Mouse (Mus musculus): ENCODE measurements around the gene Tango2. TPM values are rescaled to one million over a fixed set of nuclear protein-coding genes. Genes with fewer than 3 reads are reported as not detected.

The Tango2 gene
- polyA plus RNA-seq, 1 experiment = 33.0 TPM

- H3K27ac ChIP-seq (ENCODE audit: insufficient read depth, low read depth, low read length) = no peak overlapping the region
- TF ChIP-seq POLR2A (IDR thresholded peaks at IDR 0.05; ENCODE audit: borderline replicate concordance, low read depth, low read length) (no peak), CTCF (IDR thresholded peaks at IDR 0.05; ENCODE audit: low read depth, low read length) (peak; percentile 54; the same call in 1 of the 2 replicates)
- no peak overlapping the region for H3K4me3 ChIP-seq (ENCODE audit: insufficient read depth, low read length)
- H3K4me1 ChIP-seq (ENCODE audit: control insufficient read depth, insufficient read depth, low read length) = peaks cover 15% of the 10 kb centered on the region
Observed at GRCm38 (mm10) chr16:18345243-18345642, 2.7 kb downstream of the Tango2 start.

- Histone ChIP-seq H3K4me3 (ENCODE audit: insufficient read depth, low read length) (peak overlapping the region; percentile 77), H3K27ac (ENCODE audit: insufficient read depth, low read depth, low read length) (0 out of 2 replicates have a peak overlapping the region, but pooled peaks have one; percentile 15), H3K4me1 (ENCODE audit: control insufficient read depth, insufficient read depth, low read length) (peaks cover 15% of the 10 kb centered on the region)
- TF ChIP-seq CTCF (IDR thresholded peaks at IDR 0.05; ENCODE audit: low read depth, low read length) = no peak
- TF ChIP-seq POLR2A (IDR thresholded peaks at IDR 0.05; ENCODE audit: borderline replicate concordance, low read depth, low read length) = no peak
Observed at GRCm38 (mm10) chr16:18343778-18344177, 4.1 kb downstream of the Tango2 start.

- TF ChIP-seq POLR2A (IDR thresholded peaks at IDR 0.05; ENCODE audit: borderline replicate concordance, low read depth, low read length) (no peak), CTCF (IDR thresholded peaks at IDR 0.05; ENCODE audit: low read depth, low read length) (no peak)
- Histone ChIP-seq H3K4me1 (ENCODE audit: control insufficient read depth, insufficient read depth, low read length) (peaks cover 15% of the 10 kb centered on the region), H3K4me3 (ENCODE audit: insufficient read depth, low read length) (peak overlapping the region; percentile 77), H3K27ac (ENCODE audit: insufficient read depth, low read depth, low read length) (peak overlapping the region; percentile 15; the same call in 1 of the 2 replicates)
Observed at GRCm38 (mm10) chr16:18342650-18343570, 5.0 kb downstream of the Tango2 start.

- TF ChIP-seq POLR2A (IDR thresholded peaks at IDR 0.05; ENCODE audit: borderline replicate concordance, low read depth, low read length) = no peak
- no peak for TF ChIP-seq CTCF (IDR thresholded peaks at IDR 0.05; ENCODE audit: low read depth, low read length)
- Histone ChIP-seq H3K4me3 (ENCODE audit: insufficient read depth, low read length) (no peak overlapping the region), H3K27ac (ENCODE audit: insufficient read depth, low read depth, low read length) (no peak overlapping the region), H3K4me1 (ENCODE audit: control insufficient read depth, insufficient read depth, low read length) (peaks cover 18% of the 10 kb centered on the region)
Observed at GRCm38 (mm10) chr16:18342076-18342475, 5.8 kb downstream of the Tango2 start.

GRCm38 (mm10) chr16:18341605-18342004 is 6.3 kb downstream of the Tango2 start:
- H3K27ac ChIP-seq (ENCODE audit: insufficient read depth, low read depth, low read length) = no peak overlapping the region
- H3K4me3 ChIP-seq (ENCODE audit: insufficient read depth, low read length) = no peak overlapping the region
- peaks cover 18% of the 10 kb centered on the region for H3K4me1 ChIP-seq (ENCODE audit: control insufficient read depth, insufficient read depth, low read length)
- TF ChIP-seq POLR2A (IDR thresholded peaks at IDR 0.05; ENCODE audit: borderline replicate concordance, low read depth, low read length) (no peak), CTCF (IDR thresholded peaks at IDR 0.05; ENCODE audit: low read depth, low read length) (no peak)

- no peak overlapping the region for H3K4me3 ChIP-seq (ENCODE audit: insufficient read depth, low read length)
- no peak overlapping the region for H3K27ac ChIP-seq (ENCODE audit: insufficient read depth, low read depth, low read length)
- no peak for TF ChIP-seq POLR2A (IDR thresholded peaks at IDR 0.05; ENCODE audit: borderline replicate concordance, low read depth, low read length)
- no peak for TF ChIP-seq CTCF (IDR thresholded peaks at IDR 0.05; ENCODE audit: low read depth, low read length)
- H3K4me1 ChIP-seq (ENCODE audit: control insufficient read depth, insufficient read depth, low read length) = peaks cover 18% of the 10 kb centered on the region
Observed at GRCm38 (mm10) chr16:18339866-18340265, 8.0 kb downstream of the Tango2 start.

- no peak overlapping the region for H3K4me3 ChIP-seq (ENCODE audit: insufficient read depth, low read length)
- H3K4me1 ChIP-seq (ENCODE audit: control insufficient read depth, insufficient read depth, low read length) = peaks cover 27% of the 10 kb centered on the region
- no peak for TF ChIP-seq CTCF (IDR thresholded peaks at IDR 0.05; ENCODE audit: low read depth, low read length)
- no peak for TF ChIP-seq POLR2A (IDR thresholded peaks at IDR 0.05; ENCODE audit: borderline replicate concordance, low read depth, low read length)
- H3K27ac ChIP-seq (ENCODE audit: insufficient read depth, low read depth, low read length) = no peak overlapping the region
Observed at GRCm38 (mm10) chr16:18337261-18337660, 10.6 kb downstream of the Tango2 start.

GRCm38 (mm10) chr16:18335981-18336380 is 11.9 kb downstream of the Tango2 start:
- Histone ChIP-seq H3K4me3 (ENCODE audit: insufficient read depth, low read length) (no peak overlapping the region), H3K27ac (ENCODE audit: insufficient read depth, low read depth, low read length) (no peak overlapping the region), H3K4me1 (ENCODE audit: control insufficient read depth, insufficient read depth, low read length) (peaks cover 20% of the 10 kb centered on the region)
- TF ChIP-seq CTCF (IDR thresholded peaks at IDR 0.05; ENCODE audit: low read depth, low read length) (no peak), POLR2A (IDR thresholded peaks at IDR 0.05; ENCODE audit: borderline replicate concordance, low read depth, low read length) (no peak)

GRCm38 (mm10) chr16:18333976-18334375 is 13.9 kb downstream of the Tango2 start:
- Histone ChIP-seq H3K4me3 (ENCODE audit: insufficient read depth, low read length) (no peak overlapping the region), H3K4me1 (ENCODE audit: control insufficient read depth, insufficient read depth, low read length) (peaks cover 20% of the 10 kb centered on the region), H3K27ac (ENCODE audit: insufficient read depth, low read depth, low read length) (peak overlapping the region; percentile 49)
- TF ChIP-seq CTCF (IDR thresholded peaks at IDR 0.05; ENCODE audit: low read depth, low read length) (no peak), POLR2A (IDR thresholded peaks at IDR 0.05; ENCODE audit: borderline replicate concordance, low read depth, low read length) (no peak)

GRCm38 (mm10) chr16:18328524-18328923 is 19.4 kb downstream of the Tango2 start:
- Histone ChIP-seq H3K4me3 (ENCODE audit: insufficient read depth, low read length) (no peak overlapping the region), H3K4me1 (ENCODE audit: control insufficient read depth, insufficient read depth, low read length) (peaks cover 3% of the 10 kb centered on the region), H3K27ac (ENCODE audit: insufficient read depth, low read depth, low read length) (no peak overlapping the region)
- TF ChIP-seq CTCF (IDR thresholded peaks at IDR 0.05; ENCODE audit: low read depth, low read length) (no peak), POLR2A (IDR thresholded peaks at IDR 0.05; ENCODE audit: borderline replicate concordance, low read depth, low read length) (no peak)
